Comparison of ENCODE assay signal across 19 mouse cellular contexts in genomic region chr10:80838346-80838912, GRCm38 (mm10). TPM values are rescaled to one million over a fixed set of nuclear protein-coding genes. Genes with fewer than 3 reads are reported as not detected.
DNase-seq lines count a peak whose midpoint lies in the region; ATAC-seq and TF ChIP-seq lines count a peak whose summit lies in the region.
"Had no signal": no experiment of that assay in that cellular context is flagged by ENCODE, and none has a peak within 500 bp of the region (broad histone marks: within the 10 kb centered on the region; RNA-seq: fewer than 3 reads in every experiment).

No protein-coding gene starts in this region.

- intact Hi-C loops in gastrocnemius, adult 2 months (cut with DNase I): no loop called here
- intact Hi-C loops in heart, postnatal 10 days (cut with DNase I): no loop called here

- H3K36me3 ChIP-seq in heart, embryonic 16.5 days (ENCODE audit: control insufficient read depth, insufficient read depth): no peaks in the 10 kb centered on the region
- no peaks in the 10 kb centered on the region for H3K36me3 ChIP-seq in forebrain, embryonic 11.5 days (ENCODE audit: control insufficient read depth, insufficient read depth, low read length)
- H3K36me3 ChIP-seq: forebrain, embryonic 12.5 days; G1E had no signal

- H3K27ac ChIP-seq in gastrocnemius, adult 2 months: peak overlapping the region; percentile 86
- H3K27ac ChIP-seq in heart, embryonic 16.5 days (ENCODE audit: low read length): peak overlapping the region; percentile 71
- no peak overlapping the region for H3K27ac ChIP-seq in forebrain, embryonic 11.5 days (ENCODE audit: low read depth, low read length)
- H3K27ac ChIP-seq: embryonic facial prominence, embryonic 15.5 days; forebrain, embryonic 12.5 days; liver, embryonic 14.5 days had no signal

- 58% methylated on average over 2 of the region's 2 CpGs for WGBS in heart, embryonic 16.5 days
- WGBS in forebrain, embryonic 11.5 days: 59% methylated on average over 2 of the region's 2 CpGs

- TF ChIP-seq CTCF in gastrocnemius, adult 2 months (IDR thresholded peaks at IDR 0.05): no peak

- 0 out of 2 replicates have a peak overlapping the region, but pooled peaks have one; percentile 3 for H3K9ac ChIP-seq in heart, embryonic 16.5 days (ENCODE audit: low read length)
- H3K9ac ChIP-seq in forebrain, embryonic 11.5 days (ENCODE audit: low read length): no peak overlapping the region
- H3K9ac ChIP-seq: embryonic facial prominence, embryonic 15.5 days; forebrain, embryonic 12.5 days; liver, embryonic 14.5 days had no signal

- peaks cover 20% of the 10 kb centered on the region for H3K4me1 ChIP-seq in heart, embryonic 16.5 days (ENCODE audit: control insufficient read depth, insufficient read depth, low read length)
- H3K4me1 ChIP-seq in forebrain, embryonic 11.5 days (replicated peaks; ENCODE audit: control insufficient read depth, insufficient read depth, low read length): peaks cover 6% of the 10 kb centered on the region

- H3K9me3 ChIP-seq in heart, embryonic 16.5 days (replicated peaks; ENCODE audit: control insufficient read depth, low read length): no peaks in the 10 kb centered on the region
- H3K9me3 ChIP-seq in forebrain, embryonic 11.5 days (ENCODE audit: control insufficient read depth, low read length): no peaks in the 10 kb centered on the region; the same call in 1 of the 2 replicates
- H3K9me3 ChIP-seq: embryonic facial prominence, embryonic 15.5 days; forebrain, embryonic 12.5 days had no signal

- H3K4me2 ChIP-seq in heart, embryonic 16.5 days (ENCODE audit: low read depth, low read length): no peak overlapping the region
- H3K4me2 ChIP-seq in forebrain, embryonic 11.5 days (ENCODE audit: low read depth, low read length, severe bottlenecking): no peak overlapping the region
- H3K4me2 ChIP-seq: embryonic facial prominence, embryonic 15.5 days; forebrain, embryonic 12.5 days had no signal

- DNase-seq in gastrocnemius, adult 2 months: no peak
- no peak for DNase-seq in gastrocnemius, adult 8-10 months (ENCODE audit: low spot score in 2 of 2)
- DNase-seq in heart, postnatal 10 days: no peak
- peak; percentile 58 for DNase-seq in adrenal gland, adult 8-10 months
- DNase-seq in brain, adult 2 months (ENCODE audit: low read depth, low spot score): peak; percentile 72
- no peak for DNase-seq in forebrain, embryonic 11.5 days (ENCODE audit: low spot score)
- DNase-seq: midbrain, embryonic 14.5 days; right cerebral cortex, postnatal 4 days; thymus, postnatal 36 days had no signal

- peaks cover 45% of the 10 kb centered on the region for H3K27me3 ChIP-seq in heart, embryonic 16.5 days (ENCODE audit: control insufficient read depth, insufficient read depth, low read length)
- H3K27me3 ChIP-seq in forebrain, embryonic 11.5 days (ENCODE audit: control insufficient read depth, insufficient read depth, low read length): peaks cover 30% of the 10 kb centered on the region

- ATAC-seq in heart, embryonic 16.5 days (replicated peaks; ENCODE audit: extremely low read depth, insufficient read depth, low FRiP score): no peak
- no peak for ATAC-seq in forebrain, embryonic 11.5 days (replicated peaks; ENCODE audit: low FRiP score)
- ATAC-seq: CD4-positive, CD25-positive, alpha-beta regulatory T cell, adult 4 months; hindbrain, embryonic 16.5 days; intestine, postnatal 0 days had no signal

- no peak overlapping the region for H3K4me3 ChIP-seq in gastrocnemius, adult 2 months
- no peak overlapping the region for H3K4me3 ChIP-seq in heart, embryonic 16.5 days (ENCODE audit: low read length)
- H3K4me3 ChIP-seq in forebrain, embryonic 11.5 days (ENCODE audit: low read depth, low read length): no peak overlapping the region
- H3K4me3 ChIP-seq: embryonic facial prominence, embryonic 15.5 days; forebrain, embryonic 12.5 days had no signal

RNA-seq across cellular contexts. Expression of gene Lingo3, which starts 5.4 kb away (rescaled TPM):
- total RNA-seq in gastrocnemius, adult 2 months (2021): 10 to 100 TPM; 10.9 to 11.3 TPM
- 10 to 100 TPM in 3 of 4 experiments, 1 to 10 TPM in 1; 7.4 to 12.5 (median 10.4) TPM for total RNA-seq in gastrocnemius, adult 8-10 months (2022)
- polyA plus RNA-seq in heart, embryonic 16.5 days (2015; fragmentation: Nextera tagmentation; extraction: Ambion mirVana): 0.39 and 0.84 TPM in 2 replicates
- 1 to 10 TPM; 3.8 to 6.5 TPM for total RNA-seq in heart, postnatal 10 days (2021)
- total RNA-seq in adrenal gland, adult 8-10 months (2022): 10 to 100 TPM in 3 of 4 experiments, 1 to 10 TPM in 1; 8.4 to 21.5 (median 15.9) TPM
- 1.2 and 2.1 TPM in 2 replicates for polyA plus RNA-seq in forebrain, embryonic 11.5 days (2014; fragmentation: Nextera tagmentation; extraction: Ambion mirVana)
- total RNA-seq: neutrophil, adult 5-6 weeks had no signal
- polyA plus RNA-seq: CD4-positive, CD25-positive, alpha-beta regulatory T cell, adult 4 months; G1E had no signal

RNA-seq across cellular contexts. Expression of gene Oaz1, which starts 12.0 kb away (rescaled TPM):
- 100 to 1,000 TPM; 579 to 691 TPM for total RNA-seq in gastrocnemius, adult 2 months (2021)
- 1,000 to 10,000 TPM in 1 of 4 experiments, 100 to 1,000 TPM in 3; 735 to 1,031 (median 850) TPM for total RNA-seq in gastrocnemius, adult 8-10 months (2022)
- 2,111 and 2,265 TPM in 2 replicates for polyA plus RNA-seq in heart, embryonic 16.5 days (2015; fragmentation: Nextera tagmentation; extraction: Ambion mirVana)
- 1,000 to 10,000 TPM; 1,023 to 1,076 TPM for total RNA-seq in heart, postnatal 10 days (2021)
- 1,000 to 10,000 TPM in 1 of 4 experiments, 100 to 1,000 TPM in 3; 825 to 1,012 (median 923) TPM for total RNA-seq in adrenal gland, adult 8-10 months (2022)
- polyA plus RNA-seq in forebrain, embryonic 11.5 days (2014; fragmentation: Nextera tagmentation; extraction: Ambion mirVana): 1,775 and 1,994 TPM in 2 replicates

RNA-seq across cellular contexts. Expression of gene Lsm7, which starts 16.6 kb away (rescaled TPM):
- total RNA-seq in gastrocnemius, adult 2 months (2021): 10 to 100 TPM; 13.5 to 20.0 TPM
- 10 to 100 TPM in 3 of 4 experiments, 1 to 10 TPM in 1; 6.2 to 19.0 (median 14.5) TPM for total RNA-seq in gastrocnemius, adult 8-10 months (2022)
- 141 and 148 TPM in 2 replicates for polyA plus RNA-seq in heart, embryonic 16.5 days (2015; fragmentation: Nextera tagmentation; extraction: Ambion mirVana)
- 10 to 100 TPM; 23.6 to 28.2 TPM for total RNA-seq in heart, postnatal 10 days (2021)
- total RNA-seq in adrenal gland, adult 8-10 months (2022): 10 to 100 TPM; 27.4 to 54.4 (median 34.0) TPM
- polyA plus RNA-seq in forebrain, embryonic 11.5 days (2014; fragmentation: Nextera tagmentation; extraction: Ambion mirVana): 308 and 322 TPM in 2 replicates

RNA-seq across cellular contexts. Expression of gene Sppl2b, which starts 16.6 kb away (rescaled TPM):
- 10 to 100 TPM; 11.3 to 18.5 TPM for total RNA-seq in gastrocnemius, adult 2 months (2021)
- total RNA-seq in gastrocnemius, adult 8-10 months (2022): 10 to 100 TPM; 11.3 to 12.5 (median 11.7) TPM
- polyA plus RNA-seq in heart, embryonic 16.5 days (2015; fragmentation: Nextera tagmentation; extraction: Ambion mirVana): 28.4 and 33.2 TPM in 2 replicates
- 10 to 100 TPM; 26.0 to 27.7 TPM for total RNA-seq in heart, postnatal 10 days (2021)
- 10 to 100 TPM; 28.1 to 45.3 (median 36.1) TPM for total RNA-seq in adrenal gland, adult 8-10 months (2022)
- polyA plus RNA-seq in forebrain, embryonic 11.5 days (2014; fragmentation: Nextera tagmentation; extraction: Ambion mirVana): 37.0 and 39.8 TPM in 2 replicates

RNA-seq across cellular contexts. Expression of gene Jsrp1, which starts 25.1 kb away (rescaled TPM):
- total RNA-seq in gastrocnemius, adult 2 months (2021): 100 to 1,000 TPM; 397 to 414 TPM
- total RNA-seq in gastrocnemius, adult 8-10 months (2022): 100 to 1,000 TPM; 455 to 508 (median 490) TPM
- polyA plus RNA-seq in heart, embryonic 16.5 days (2015; fragmentation: Nextera tagmentation; extraction: Ambion mirVana): 5.6 and 6.7 TPM in 2 replicates
- under 1 TPM in 1 of 2 experiments, not detected in 1; 0.74 TPM for total RNA-seq in heart, postnatal 10 days (2021)
- 10 to 100 TPM in 2 of 4 experiments, 1 to 10 TPM in 2; 5.7 to 23.4 (median 12.4) TPM for total RNA-seq in adrenal gland, adult 8-10 months (2022)
- 0.47 and 0.59 TPM in 2 replicates for polyA plus RNA-seq in forebrain, embryonic 11.5 days (2014; fragmentation: Nextera tagmentation; extraction: Ambion mirVana)
- total RNA-seq: G1E; granulocyte monocyte progenitor cell, adult 5-6 weeks; neutrophil, adult 5-6 weeks had no signal
- polyA plus RNA-seq: CD4-positive, CD25-positive, alpha-beta regulatory T cell, adult 4 months; liver, embryonic 14.5 days had no signal

Comparison
In these comparisons a context has a peak if more than half of its experiments do, and no peak if none do; other contexts are left out.
1. DNase-seq: peak in adrenal gland, adult 8-10 months (single experiment) and brain, adult 2 months (single experiment); none in gastrocnemius, adult 2 months (single experiment), gastrocnemius, adult 8-10 months (0 of 2), heart, postnatal 10 days (0 of 2) and forebrain, embryonic 11.5 days (single experiment).